Mouse (Mus musculus) testis, adult 2 months (tissue): Measurements from ENCODE around the gene Msrb3.

Source experiments
- CTCF ChIP-seq: fragments of 200-500 bp; IDR thresholded peaks from 2 replicates; pipeline ENCODE4 v1.5.1; 2012; ENCODE audit warnings: low read depth, mild to moderate bottlenecking, inconsistent platforms, low read length, moderate library complexity; ENCODE audit not compliant: control insufficient read depth, insufficient read depth, insufficient replicate concordance
- POLR2A ChIP-seq: fragments of 200-500 bp; IDR thresholded peaks from 2 replicates; pipeline ENCODE4 v1.6.1; 2012; ENCODE audit warnings: low read depth, mild to moderate bottlenecking, inconsistent platforms, low read length, moderate library complexity; ENCODE audit not compliant: control insufficient read depth

DNA sequence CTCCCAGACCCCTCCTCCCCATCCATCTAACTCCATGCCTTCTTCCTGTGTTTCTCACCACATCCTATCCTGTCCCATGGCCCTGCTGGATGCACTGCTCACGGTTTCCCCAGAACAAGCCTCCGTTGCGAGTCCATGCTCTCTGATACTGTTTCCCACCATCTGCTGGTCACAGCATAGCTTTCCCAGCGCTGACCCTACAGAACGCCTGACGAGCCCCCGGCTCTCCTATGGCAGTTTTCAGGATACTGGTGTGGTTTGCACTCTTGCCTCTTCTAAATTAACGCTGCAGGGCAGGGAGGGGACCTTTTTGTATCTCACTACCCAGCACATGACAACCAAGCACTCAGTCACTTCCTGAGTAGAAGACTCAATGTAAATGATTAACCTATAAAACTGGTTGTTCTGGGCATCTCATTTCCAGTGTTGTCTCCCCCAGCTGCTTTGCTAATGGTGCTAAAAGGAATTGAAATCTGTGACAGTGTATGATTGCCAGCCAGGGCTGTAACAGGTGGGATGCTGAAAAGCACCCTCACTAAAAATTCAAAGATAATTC, 25.2 kb downstream of the Msrb3 start:
- TF ChIP-seq POLR2A (no peak), CTCF (no peak)
